Mouse (Mus musculus): ENCODE measurements at regions not wholly inside any gene's neighbourhood (a gene's known extent, or its start where the extent isn't known, plus 50 kb on each side); places are given as distances from the start of the nearest gene placed in this dataset.

- Histone ChIP-seq H3K4me1 (ENCODE audit: insufficient read depth, low read length) (peaks cover 10% of the 10 kb centered on the region), H3K4me2 (ENCODE audit: low read depth, low read length, poor library complexity, severe bottlenecking) (peak overlapping the region; percentile 49), H3K4me3 (ENCODE audit: low read depth, low read length) (peak overlapping the region; percentile 21; the same call in 1 of the 2 replicates), H3K9ac (replicated peaks; ENCODE audit: low read length, poor library complexity, severe bottlenecking) (no peak overlapping the region), H3K36me3 (ENCODE audit: insufficient read depth, low read length) (no peaks in the 10 kb centered on the region), H3K27ac (ENCODE audit: low read depth, low read length) (peak overlapping the region; percentile 59), H3K9me3 (ENCODE audit: low read length) (no peaks in the 10 kb centered on the region), H3K27me3 (ENCODE audit: insufficient read depth, low read length) (no peaks in the 10 kb centered on the region)
- DNase-seq (ENCODE audit: low spot score) (no peak), ATAC-seq (ENCODE audit: low FRiP score) (no peak; the same call in 1 of the 2 replicates)
- no peak for TF ChIP-seq CTCF (IDR thresholded peaks at IDR 0.05)
- 14% methylated on average over 14 of the region's 14 CpGs for WGBS
Measured at GRCm38 (mm10) chr13:71157656-71158299, 316.2 kb upstream of the Adamts16 start.

GRCm38 (mm10) chr13:71150092-71150491 lies 308.5 kb upstream of the Adamts16 start:
- Histone ChIP-seq H3K27ac (ENCODE audit: low read depth, low read length) (no peak overlapping the region), H3K27me3 (ENCODE audit: insufficient read depth, low read length) (no peaks in the 10 kb centered on the region), H3K9ac (replicated peaks; ENCODE audit: low read length, poor library complexity, severe bottlenecking) (no peak overlapping the region), H3K4me3 (ENCODE audit: low read depth, low read length) (no peak overlapping the region), H3K9me3 (ENCODE audit: low read length) (no peaks in the 10 kb centered on the region), H3K36me3 (ENCODE audit: insufficient read depth, low read length) (no peaks in the 10 kb centered on the region), H3K4me1 (ENCODE audit: insufficient read depth, low read length) (no peaks in the 10 kb centered on the region), H3K4me2 (ENCODE audit: low read depth, low read length, poor library complexity, severe bottlenecking) (no peak overlapping the region)
- ATAC-seq (ENCODE audit: low FRiP score) (no peak), DNase-seq (ENCODE audit: low spot score) (no peak)
- WGBS = 96% methylated on average over 1 of the region's 1 CpGs
- no peak for TF ChIP-seq CTCF (IDR thresholded peaks at IDR 0.05)

- no peaks in the 10 kb centered on the region for H3K27me3 ChIP-seq (ENCODE audit: insufficient read depth, low read length)
- H3K9me3 ChIP-seq (ENCODE audit: low read length) = no peaks in the 10 kb centered on the region
- no peaks in the 10 kb centered on the region for H3K36me3 ChIP-seq (ENCODE audit: insufficient read depth, low read length)
- no peak for TF ChIP-seq CTCF (IDR thresholded peaks at IDR 0.05)
- no peak overlapping the region for H3K4me3 ChIP-seq (ENCODE audit: low read depth, low read length)
- no peak overlapping the region for H3K27ac ChIP-seq (ENCODE audit: low read depth, low read length)
- ATAC-seq (ENCODE audit: low FRiP score) (no peak), DNase-seq (ENCODE audit: low spot score) (no peak)
- H3K4me2 ChIP-seq (ENCODE audit: low read depth, low read length, poor library complexity, severe bottlenecking) = no peak overlapping the region
- H3K9ac ChIP-seq (replicated peaks; ENCODE audit: low read length, poor library complexity, severe bottlenecking) = no peak overlapping the region
- no peaks in the 10 kb centered on the region for H3K4me1 ChIP-seq (ENCODE audit: insufficient read depth, low read length)
- 64% methylated on average over 5 of the region's 5 CpGs for WGBS
Measured at GRCm38 (mm10) chr13:71149303-71149696, 307.7 kb upstream of the Adamts16 start.

GRCm38 (mm10) chr13:71148491-71149302 lies 307.1 kb upstream of the Adamts16 start:
- no peaks in the 10 kb centered on the region for H3K4me1 ChIP-seq (ENCODE audit: insufficient read depth, low read length)
- no peak overlapping the region for H3K4me3 ChIP-seq (ENCODE audit: low read depth, low read length)
- no peaks in the 10 kb centered on the region for H3K27me3 ChIP-seq (ENCODE audit: insufficient read depth, low read length)
- no peaks in the 10 kb centered on the region for H3K36me3 ChIP-seq (ENCODE audit: insufficient read depth, low read length)
- no peak overlapping the region for H3K4me2 ChIP-seq (ENCODE audit: low read depth, low read length, poor library complexity, severe bottlenecking)
- WGBS = 24% methylated on average over 8 of the region's 8 CpGs
- H3K9me3 ChIP-seq (ENCODE audit: low read length) = no peaks in the 10 kb centered on the region
- DNase-seq (ENCODE audit: low spot score) = peak; percentile 55
- H3K27ac ChIP-seq (ENCODE audit: low read depth, low read length) = no peak overlapping the region
- H3K9ac ChIP-seq (replicated peaks; ENCODE audit: low read length, poor library complexity, severe bottlenecking) = no peak overlapping the region
- no peak for TF ChIP-seq CTCF (IDR thresholded peaks at IDR 0.05)
- ATAC-seq (ENCODE audit: low FRiP score) = no peak

- no peaks in the 10 kb centered on the region for H3K4me1 ChIP-seq (ENCODE audit: insufficient read depth, low read length)
- no peak overlapping the region for H3K4me3 ChIP-seq (ENCODE audit: low read depth, low read length)
- ATAC-seq (ENCODE audit: low FRiP score) = no peak
- no peak overlapping the region for H3K9ac ChIP-seq (replicated peaks; ENCODE audit: low read length, poor library complexity, severe bottlenecking)
- no peaks in the 10 kb centered on the region for H3K36me3 ChIP-seq (ENCODE audit: insufficient read depth, low read length)
- H3K4me2 ChIP-seq (ENCODE audit: low read depth, low read length, poor library complexity, severe bottlenecking) = no peak overlapping the region
- H3K9me3 ChIP-seq (ENCODE audit: low read length) = no peaks in the 10 kb centered on the region
- WGBS = 68% methylated on average over 3 of the region's 3 CpGs
- no peak for TF ChIP-seq CTCF (IDR thresholded peaks at IDR 0.05)
- H3K27ac ChIP-seq (ENCODE audit: low read depth, low read length) = no peak overlapping the region
- DNase-seq (ENCODE audit: low spot score) = no peak
- H3K27me3 ChIP-seq (ENCODE audit: insufficient read depth, low read length) = no peaks in the 10 kb centered on the region
Measured at GRCm38 (mm10) chr13:71146859-71147443, 305.3 kb upstream of the Adamts16 start.

Measured in midbrain, postnatal 0 days (tissue).